Mouse (Mus musculus): ENCODE results near the gene Pramel6. TPM values are rescaled to one million over a fixed set of nuclear protein-coding genes. Genes with fewer than 3 reads are reported as not detected.

Gene Pramel6
- polyA plus RNA-seq (2015; fragmentation: Illumina TruSeq; extraction: RNeasy Lipid Tissue Mini Kit (QIAGEN cat#74804); ENCODE audit: insufficient read depth, low read depth, low replicate concordance), result not detected

DNA sequence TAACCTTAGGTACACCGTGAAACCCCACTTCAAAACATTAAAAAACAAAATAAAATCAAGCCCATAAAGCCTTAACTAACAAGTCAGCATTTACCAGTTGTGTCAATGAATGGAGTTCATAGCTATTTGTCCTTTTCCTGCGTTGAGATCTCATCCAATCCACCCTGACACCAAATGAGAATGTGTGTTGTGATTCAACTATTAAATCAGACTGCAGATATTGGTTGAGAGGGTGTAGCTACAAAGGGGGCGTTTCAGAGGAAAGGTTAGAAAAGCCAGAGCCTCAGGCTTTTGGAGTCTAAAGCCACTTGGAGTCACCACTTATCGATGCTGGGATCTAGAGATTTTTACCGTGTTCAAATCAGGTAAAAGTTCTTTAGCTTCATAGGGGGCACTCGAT lies at the start of gene Pramel6:
Gene Pramel6, plus strand, starts transcription at position 301 of the 400 bp plus-strand sequence.

DNA sequence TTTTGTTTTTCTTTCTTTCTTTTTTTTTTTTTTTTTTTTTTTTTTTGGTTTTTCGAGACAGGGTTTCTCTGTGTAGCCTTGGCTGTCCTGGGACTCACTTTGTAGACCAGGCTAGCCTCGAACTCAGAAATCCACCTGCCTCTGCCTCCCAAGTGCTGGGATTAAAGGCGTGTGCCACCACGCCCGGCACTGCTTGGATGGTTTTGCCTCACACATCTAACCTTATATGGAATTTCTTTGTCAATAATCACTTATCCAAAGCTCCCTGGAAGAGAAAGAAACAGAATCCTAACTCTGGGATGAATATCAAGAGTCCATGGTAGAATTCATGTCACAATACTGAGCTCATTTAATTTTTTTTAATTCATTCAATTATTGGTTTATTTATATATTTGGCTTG lies 9.4 kb upstream of the Pramel6 start, which contains the start of gene Pramel7:
Gene Pramel7, minus strand, starts transcription at position 101 of the 400 bp plus-strand sequence.

DNA sequence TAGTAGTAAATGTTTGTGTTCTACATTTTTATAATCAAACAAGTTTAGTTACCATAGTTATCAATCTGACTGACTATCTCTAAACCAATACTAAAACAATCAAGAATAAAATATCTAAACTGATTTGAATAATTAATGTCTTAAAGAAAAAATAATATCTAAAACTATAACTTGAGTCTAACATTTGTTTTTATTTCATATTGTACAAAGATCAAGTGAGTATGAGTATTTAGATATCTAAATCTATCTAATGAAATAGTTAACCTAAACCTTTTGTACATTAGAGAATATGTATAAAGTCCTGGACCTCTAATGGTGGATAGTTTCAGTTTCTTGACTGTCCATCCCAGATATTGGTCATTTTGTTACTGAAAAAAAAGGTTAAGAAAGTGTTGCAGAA lies 25.1 kb downstream of the Pramel6 start, which contains the start of gene Olfr153:
Gene Olfr153, plus strand, starts transcription at position 301 of the 400 bp plus-strand sequence.

DNA sequence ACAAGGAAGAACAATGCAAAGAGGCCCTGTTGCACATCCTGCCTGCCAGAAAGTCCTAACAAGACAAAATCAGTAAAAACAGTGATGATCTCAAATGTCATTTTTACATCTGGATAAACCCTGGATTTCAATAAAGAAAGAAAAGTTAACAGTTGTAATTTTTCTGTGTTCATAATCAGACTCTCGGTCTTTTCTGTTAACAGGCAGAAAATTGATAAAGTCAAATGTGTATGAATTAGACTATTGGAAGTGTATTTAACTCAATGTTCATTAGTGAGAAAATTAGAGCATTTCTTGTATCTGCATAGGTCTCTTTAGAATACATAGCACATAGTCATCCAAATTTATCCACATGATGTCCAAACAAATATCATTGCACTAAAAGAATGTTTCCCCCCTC lies 39.1 kb downstream of the Pramel6 start, which contains the start of gene Olfr1128:
Gene Olfr1128, minus strand, starts transcription at position 101 of the 400 bp plus-strand sequence.

Other genes with a start within 250 kb of the Pramel6 start
- gene Olfr1116, start 239.0 kb upstream of the Pramel6 start, polyA plus RNA-seq (2015; fragmentation: Illumina TruSeq; extraction: RNeasy Lipid Tissue Mini Kit (QIAGEN cat#74804); ENCODE audit: insufficient read depth, low read depth, low replicate concordance), result not detected
- gene Olfr1118, start 199.0 kb upstream of the Pramel6 start, polyA plus RNA-seq (2015; fragmentation: Illumina TruSeq; extraction: RNeasy Lipid Tissue Mini Kit (QIAGEN cat#74804); ENCODE audit: insufficient read depth, low read depth, low replicate concordance), result not detected
- not detected for gene Olfr1120, start 151.8 kb upstream of the Pramel6 start, polyA plus RNA-seq (2015; fragmentation: Illumina TruSeq; extraction: RNeasy Lipid Tissue Mini Kit (QIAGEN cat#74804); ENCODE audit: insufficient read depth, low read depth, low replicate concordance)
- gene Olfr1121, start 136.7 kb upstream of the Pramel6 start, polyA plus RNA-seq (2015; fragmentation: Illumina TruSeq; extraction: RNeasy Lipid Tissue Mini Kit (QIAGEN cat#74804); ENCODE audit: insufficient read depth, low read depth, low replicate concordance), result not detected
- gene Olfr1122, start 120.7 kb upstream of the Pramel6 start, polyA plus RNA-seq (2015; fragmentation: Illumina TruSeq; extraction: RNeasy Lipid Tissue Mini Kit (QIAGEN cat#74804); ENCODE audit: insufficient read depth, low read depth, low replicate concordance), result not detected
- gene Olfr1123, start 89.9 kb upstream of the Pramel6 start, polyA plus RNA-seq (2015; fragmentation: Illumina TruSeq; extraction: RNeasy Lipid Tissue Mini Kit (QIAGEN cat#74804); ENCODE audit: insufficient read depth, low read depth, low replicate concordance), result not detected
- not detected for gene Olfr1124, start 76.3 kb upstream of the Pramel6 start, polyA plus RNA-seq (2015; fragmentation: Illumina TruSeq; extraction: RNeasy Lipid Tissue Mini Kit (QIAGEN cat#74804); ENCODE audit: insufficient read depth, low read depth, low replicate concordance)
- not detected for gene Olfr1126, start 52.6 kb upstream of the Pramel6 start, polyA plus RNA-seq (2015; fragmentation: Illumina TruSeq; extraction: RNeasy Lipid Tissue Mini Kit (QIAGEN cat#74804); ENCODE audit: insufficient read depth, low read depth, low replicate concordance)
- not detected for gene Pramel7, start 9.5 kb upstream of the Pramel6 start, polyA plus RNA-seq (2015; fragmentation: Illumina TruSeq; extraction: RNeasy Lipid Tissue Mini Kit (QIAGEN cat#74804); ENCODE audit: insufficient read depth, low read depth, low replicate concordance)
- not detected for gene Olfr153, start 25.2 kb downstream of the Pramel6 start, polyA plus RNA-seq (2015; fragmentation: Illumina TruSeq; extraction: RNeasy Lipid Tissue Mini Kit (QIAGEN cat#74804); ENCODE audit: insufficient read depth, low read depth, low replicate concordance)
- gene Olfr1128, start 39.0 kb downstream of the Pramel6 start, polyA plus RNA-seq (2015; fragmentation: Illumina TruSeq; extraction: RNeasy Lipid Tissue Mini Kit (QIAGEN cat#74804); ENCODE audit: insufficient read depth, low read depth, low replicate concordance), result not detected
- gene Olfr1129, start 67.3 kb downstream of the Pramel6 start, polyA plus RNA-seq (2015; fragmentation: Illumina TruSeq; extraction: RNeasy Lipid Tissue Mini Kit (QIAGEN cat#74804); ENCODE audit: insufficient read depth, low read depth, low replicate concordance), result not detected
- not detected for gene Olfr1130, start 99.6 kb downstream of the Pramel6 start, polyA plus RNA-seq (2015; fragmentation: Illumina TruSeq; extraction: RNeasy Lipid Tissue Mini Kit (QIAGEN cat#74804); ENCODE audit: insufficient read depth, low read depth, low replicate concordance)
- not detected for gene Olfr1131, start 120.5 kb downstream of the Pramel6 start, polyA plus RNA-seq (2015; fragmentation: Illumina TruSeq; extraction: RNeasy Lipid Tissue Mini Kit (QIAGEN cat#74804); ENCODE audit: insufficient read depth, low read depth, low replicate concordance)
- gene Olfr1132, start 131.0 kb downstream of the Pramel6 start, polyA plus RNA-seq (2015; fragmentation: Illumina TruSeq; extraction: RNeasy Lipid Tissue Mini Kit (QIAGEN cat#74804); ENCODE audit: insufficient read depth, low read depth, low replicate concordance), result not detected
- gene Olfr1133, start 140.8 kb downstream of the Pramel6 start, polyA plus RNA-seq (2015; fragmentation: Illumina TruSeq; extraction: RNeasy Lipid Tissue Mini Kit (QIAGEN cat#74804); ENCODE audit: insufficient read depth, low read depth, low replicate concordance), result not detected
- gene Olfr1134, start 151.9 kb downstream of the Pramel6 start, polyA plus RNA-seq (2015; fragmentation: Illumina TruSeq; extraction: RNeasy Lipid Tissue Mini Kit (QIAGEN cat#74804); ENCODE audit: insufficient read depth, low read depth, low replicate concordance), result not detected
- not detected for gene Olfr1135, start 167.1 kb downstream of the Pramel6 start, polyA plus RNA-seq (2015; fragmentation: Illumina TruSeq; extraction: RNeasy Lipid Tissue Mini Kit (QIAGEN cat#74804); ENCODE audit: insufficient read depth, low read depth, low replicate concordance)
- not detected for gene Olfr1136, start 187.4 kb downstream of the Pramel6 start, polyA plus RNA-seq (2015; fragmentation: Illumina TruSeq; extraction: RNeasy Lipid Tissue Mini Kit (QIAGEN cat#74804); ENCODE audit: insufficient read depth, low read depth, low replicate concordance)
- not detected for gene Olfr1137, start 206.6 kb downstream of the Pramel6 start, polyA plus RNA-seq (2015; fragmentation: Illumina TruSeq; extraction: RNeasy Lipid Tissue Mini Kit (QIAGEN cat#74804); ENCODE audit: insufficient read depth, low read depth, low replicate concordance)
- gene Olfr1138, start 233.4 kb downstream of the Pramel6 start, polyA plus RNA-seq (2015; fragmentation: Illumina TruSeq; extraction: RNeasy Lipid Tissue Mini Kit (QIAGEN cat#74804); ENCODE audit: insufficient read depth, low read depth, low replicate concordance), result not detected
- not detected for gene Olfr1140, start 237.2 kb downstream of the Pramel6 start, polyA plus RNA-seq (2015; fragmentation: Illumina TruSeq; extraction: RNeasy Lipid Tissue Mini Kit (QIAGEN cat#74804); ENCODE audit: insufficient read depth, low read depth, low replicate concordance)
- gene Olfr1141, start 247.4 kb downstream of the Pramel6 start, polyA plus RNA-seq (2015; fragmentation: Illumina TruSeq; extraction: RNeasy Lipid Tissue Mini Kit (QIAGEN cat#74804); ENCODE audit: insufficient read depth, low read depth, low replicate concordance), result not detected

Measured in pancreas, adult 10 weeks (tissue).